Mouse (Mus musculus): ENCODE measurements around the gene Rad51b.

The Rad51b gene

GRCm38 (mm10) chr12:79439961-79440360 is 142.9 kb downstream of the Rad51b start:
- no peak for DNase-seq (ENCODE audit: low spot score)

- no peak for DNase-seq (ENCODE audit: low spot score)
Observed at GRCm38 (mm10) chr12:79441210-79442005, 144.3 kb downstream of the Rad51b start.

GRCm38 (mm10) chr12:79442126-79442525 is 145.0 kb downstream of the Rad51b start:
- no peak for DNase-seq (ENCODE audit: low spot score)

GRCm38 (mm10) chr12:79442836-79443390 is 145.8 kb downstream of the Rad51b start:
- DNase-seq (ENCODE audit: low spot score): no peak

GRCm38 (mm10) chr12:79444646-79445045 is 147.6 kb downstream of the Rad51b start:
- no peak for DNase-seq (ENCODE audit: low spot score)

- no peak for DNase-seq (ENCODE audit: low spot score)
Observed at GRCm38 (mm10) chr12:79447039-79447438, 150.0 kb downstream of the Rad51b start.

GRCm38 (mm10) chr12:79449817-79450411 is 152.8 kb downstream of the Rad51b start:
- no peak for DNase-seq (ENCODE audit: low spot score)

- no peak for DNase-seq (ENCODE audit: low spot score)
Observed at GRCm38 (mm10) chr12:79452882-79453281, 155.8 kb downstream of the Rad51b start.

GRCm38 (mm10) chr12:79454017-79454416 is 156.9 kb downstream of the Rad51b start:
- no peak for DNase-seq (ENCODE audit: low spot score)

- DNase-seq (ENCODE audit: low spot score): no peak
Observed at GRCm38 (mm10) chr12:79455061-79455847, 158.2 kb downstream of the Rad51b start.

GRCm38 (mm10) chr12:79455848-79456164 is 158.7 kb downstream of the Rad51b start:
- DNase-seq (ENCODE audit: low spot score): no peak

GRCm38 (mm10) chr12:79456251-79456650 is 159.2 kb downstream of the Rad51b start:
- DNase-seq (ENCODE audit: low spot score): no peak

GRCm38 (mm10) chr12:79463371-79463770 is 166.3 kb downstream of the Rad51b start:
- DNase-seq (ENCODE audit: low spot score): no peak

GRCm38 (mm10) chr12:79470113-79470512 is 173.0 kb downstream of the Rad51b start:
- DNase-seq (ENCODE audit: low spot score): no peak

- DNase-seq (ENCODE audit: low spot score): no peak
Observed at GRCm38 (mm10) chr12:79471868-79472267, 174.8 kb downstream of the Rad51b start.

- no peak for DNase-seq (ENCODE audit: low spot score)
Observed at GRCm38 (mm10) chr12:79476413-79477046, 179.4 kb downstream of the Rad51b start.

- no peak for DNase-seq (ENCODE audit: low spot score)
Observed at GRCm38 (mm10) chr12:79478816-79479215, 181.7 kb downstream of the Rad51b start.

GRCm38 (mm10) chr12:79485501-79485900 is 188.4 kb downstream of the Rad51b start:
- no peak for DNase-seq (ENCODE audit: low spot score)

- DNase-seq (ENCODE audit: low spot score): no peak
Observed at GRCm38 (mm10) chr12:79488590-79489242, 191.6 kb downstream of the Rad51b start.

GRCm38 (mm10) chr12:79490626-79491025 is 193.5 kb downstream of the Rad51b start:
- no peak for DNase-seq (ENCODE audit: low spot score)

GRCm38 (mm10) chr12:79492175-79492574 is 195.1 kb downstream of the Rad51b start:
- DNase-seq (ENCODE audit: low spot score): no peak

GRCm38 (mm10) chr12:79492613-79493012 is 195.5 kb downstream of the Rad51b start:
- no peak for DNase-seq (ENCODE audit: low spot score)
